ENCODE assay signal across 30 mouse cellular contexts in the genomic region with DNA sequence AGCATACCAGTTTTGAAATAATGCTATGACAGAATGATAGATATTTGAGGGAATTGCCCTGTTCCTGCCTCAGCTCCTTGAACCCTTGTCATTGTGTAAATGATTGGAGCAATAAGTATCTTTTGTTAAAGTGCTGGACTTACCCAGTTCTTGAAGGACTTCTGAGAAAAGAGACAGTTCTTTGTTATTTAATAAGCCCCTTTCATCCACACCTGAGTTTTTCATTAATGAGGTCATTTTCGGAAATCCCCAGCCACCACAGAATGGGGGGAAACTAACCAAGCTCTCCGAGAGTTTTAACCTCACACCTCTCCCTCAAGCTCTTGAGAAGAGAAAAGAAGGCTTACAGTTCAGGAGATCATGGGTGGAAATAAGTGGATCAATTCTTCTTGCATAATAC.
"Had no signal": no experiment of that assay in that cellular context is flagged by ENCODE, and none has a peak within 500 bp of the region (broad histone marks: within the 10 kb centered on the region; RNA-seq: fewer than 3 reads in every experiment).

No protein-coding gene starts in this region.

- H3K4me3 ChIP-seq: heart, embryonic 12.5 days; heart, embryonic 13.5 days; heart, embryonic 15.5 days; hindbrain, embryonic 10.5 days; hindbrain, embryonic 12.5 days; hindbrain, embryonic 13.5 days; hindbrain, embryonic 15.5 days; intestine, embryonic 15.5 days; kidney, embryonic 15.5 days; layer of hippocampus, adult 2 months; left cerebral cortex, adult 2 months had no signal

- DNase-seq: heart, postnatal 10 days; heart, postnatal 14 days; heart, postnatal 36 days; heart, postnatal 4 days; kidney, adult 11 months; kidney, adult 18-20 months; kidney, adult 2 months; kidney, adult 8-10 months; kidney, adult 9 months; kidney, postnatal 10 days; kidney, postnatal 14 days; kidney, postnatal 25 days; kidney, postnatal 36 days; kidney, postnatal 4 days; layer of hippocampus, adult 9-11 months; layer of hippocampus, postnatal 36 days had no signal

- H3K9me3 ChIP-seq: heart, embryonic 12.5 days; heart, embryonic 13.5 days; heart, embryonic 15.5 days; hindbrain, embryonic 10.5 days; hindbrain, embryonic 12.5 days; hindbrain, embryonic 13.5 days; hindbrain, embryonic 15.5 days; intestine, embryonic 15.5 days; kidney, embryonic 15.5 days had no signal

- H3K4me1 ChIP-seq: heart, embryonic 12.5 days; heart, embryonic 13.5 days; heart, embryonic 15.5 days; hindbrain, embryonic 12.5 days; hindbrain, embryonic 15.5 days; intestine, embryonic 15.5 days; kidney, embryonic 15.5 days had no signal

- H3K9ac ChIP-seq: heart, embryonic 12.5 days; heart, embryonic 13.5 days; heart, embryonic 15.5 days; hindbrain, embryonic 12.5 days; hindbrain, embryonic 13.5 days; hindbrain, embryonic 14.5 days; hindbrain, embryonic 15.5 days; intestine, embryonic 15.5 days; kidney, embryonic 15.5 days had no signal

- H3K27ac ChIP-seq: heart, embryonic 13.5 days; heart, embryonic 15.5 days; hindbrain, embryonic 10.5 days; hindbrain, embryonic 12.5 days; hindbrain, embryonic 13.5 days; hindbrain, embryonic 14.5 days; hindbrain, embryonic 15.5 days; hindbrain, postnatal 0 days; intestine, embryonic 15.5 days; kidney, embryonic 15.5 days; kidney, postnatal 0 days; layer of hippocampus, adult 2 months; left cerebral cortex, adult 2 months had no signal

- H3K36me3 ChIP-seq: heart, embryonic 12.5 days; heart, embryonic 13.5 days; heart, embryonic 15.5 days; hindbrain, embryonic 10.5 days; hindbrain, embryonic 12.5 days; hindbrain, embryonic 13.5 days; hindbrain, embryonic 15.5 days; intestine, embryonic 15.5 days; kidney, embryonic 15.5 days had no signal
